Mouse (Mus musculus): ENCODE results near the gene Hpn.

Gene Hpn

DNA sequence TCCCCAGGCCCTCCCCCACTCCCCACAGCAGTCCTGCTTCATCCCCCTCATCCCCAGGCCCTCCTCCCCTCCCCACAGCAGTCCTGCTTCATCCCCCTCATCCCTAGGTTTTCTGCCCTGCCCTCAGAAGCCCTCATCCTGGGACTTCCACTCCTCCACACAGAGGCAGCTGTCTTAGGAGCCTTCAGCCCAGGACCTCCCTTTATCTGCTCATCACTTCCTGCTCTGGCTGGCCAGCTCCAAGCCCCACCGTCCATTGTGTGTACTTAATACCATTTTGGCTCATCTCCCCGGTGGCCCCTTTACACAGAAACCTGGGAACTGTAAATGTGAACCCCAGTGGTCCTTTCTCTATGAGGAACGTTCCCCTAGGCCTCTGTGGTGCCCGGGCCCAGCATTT is 3.1 kb downstream of the Hpn start:
- in situ Hi-C loops (cut with MboI, MseI), result no loop called here

DNA sequence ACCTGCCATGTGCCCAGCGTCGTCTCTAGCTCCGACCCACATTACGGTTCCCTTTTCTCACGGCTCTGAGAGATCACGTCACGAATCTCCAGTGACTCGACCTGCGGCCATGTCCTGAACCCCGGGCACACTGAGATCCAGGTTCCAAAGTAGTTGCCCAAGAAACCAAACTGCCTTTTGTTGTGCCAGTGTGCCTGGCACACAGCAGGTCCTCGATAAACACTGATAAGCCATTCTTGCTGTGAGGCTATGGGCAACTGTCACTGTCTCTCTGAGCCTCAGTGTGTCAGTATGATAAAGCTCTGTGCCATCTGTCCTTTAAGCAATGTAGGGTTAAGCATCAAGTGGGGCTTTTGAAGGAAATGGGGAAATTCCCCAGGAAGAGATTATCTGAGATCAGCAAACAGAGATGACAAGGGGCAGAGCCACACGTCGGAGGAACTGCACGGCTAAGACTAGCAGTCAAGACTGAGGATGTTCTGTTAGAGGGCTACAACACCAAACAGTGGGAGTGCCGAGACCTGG is 4.2 kb downstream of the Hpn start:
- in situ Hi-C loops (cut with MboI, MseI), result no loop called here

- in situ Hi-C loops (cut with MboI, MseI), result no loop called here
Observed at GRCm38 (mm10) chr7:31109796-31110195, 5.3 kb downstream of the Hpn start.

- in situ Hi-C loops (cut with MboI, MseI), result no loop called here
Observed at GRCm38 (mm10) chr7:31109091-31109490, 6.0 kb downstream of the Hpn start.

DNA sequence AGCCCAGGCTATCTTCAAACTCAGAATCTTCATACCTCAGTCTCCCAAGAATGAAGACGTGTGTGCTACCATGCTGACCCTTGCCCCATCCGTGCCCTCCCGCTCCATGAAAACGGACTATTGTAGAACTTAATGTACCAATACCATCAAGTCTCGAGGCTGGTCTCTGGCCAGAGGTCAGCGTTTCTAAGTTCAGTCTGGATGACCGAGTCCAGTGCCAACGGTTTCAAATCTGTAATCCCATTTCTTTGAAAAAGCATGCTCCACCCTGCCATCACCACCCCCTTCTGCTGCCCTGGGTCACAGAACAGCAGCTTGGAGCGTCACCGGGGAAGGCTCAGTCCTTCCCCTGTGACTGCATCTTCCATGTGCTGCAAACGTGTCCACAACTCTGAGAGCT is 7.3 kb downstream of the Hpn start:
- in situ Hi-C loops (cut with MboI, MseI), result no loop called here

DNA sequence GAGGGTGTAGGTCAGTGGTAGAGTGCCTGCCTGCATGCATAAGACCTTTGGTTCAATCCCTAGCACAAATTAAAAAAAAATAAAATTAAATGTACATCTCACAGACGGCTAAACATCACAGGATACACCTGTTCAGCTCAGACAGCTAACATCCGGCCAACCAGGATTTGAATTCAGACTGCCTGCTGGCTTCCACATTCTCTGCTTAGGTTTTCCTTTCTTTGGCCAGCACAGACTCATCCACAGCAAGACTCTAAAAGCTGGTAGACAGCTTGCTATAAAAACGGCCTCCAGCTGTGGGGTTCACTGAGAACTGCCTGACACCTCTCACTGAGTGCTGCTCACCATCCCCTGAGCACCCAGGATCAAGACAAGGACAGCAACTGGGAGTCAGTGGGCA is 8.9 kb downstream of the Hpn start:
- in situ Hi-C loops (cut with MboI, MseI), result no loop called here

- in situ Hi-C loops (cut with MboI, MseI), result no loop called here
Observed at GRCm38 (mm10) chr7:31105061-31105768, 9.9 kb downstream of the Hpn start.

DNA sequence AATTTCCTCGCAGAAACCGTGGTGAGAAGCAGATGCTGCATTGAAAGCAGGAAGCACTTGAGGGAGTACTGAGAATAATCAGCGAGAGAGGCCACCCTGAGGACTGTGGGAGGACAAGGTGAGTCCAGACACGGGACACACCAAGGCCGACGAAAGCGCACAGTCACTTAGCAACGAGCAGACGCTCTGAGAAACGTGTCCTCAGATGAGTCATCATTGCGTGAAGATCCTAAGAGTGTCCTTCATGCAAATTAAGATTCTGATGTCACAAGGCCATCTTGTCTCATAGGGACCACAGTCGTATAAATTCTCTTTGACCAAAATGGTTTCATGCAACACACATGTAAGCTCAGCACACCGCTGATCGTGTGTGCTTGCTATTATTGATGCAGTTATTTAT is 14.3 kb downstream of the Hpn start:
- in situ Hi-C loops (cut with MboI, MseI), result no loop called here

- in situ Hi-C loops (cut with MboI, MseI), result loop anchor here (5.0 kb wide), 1 partner anchor 107 kb away; no protein-coding TSS in a partner anchor
Observed at GRCm38 (mm10) chr7:31099612-31099982, 15.5 kb downstream of the Hpn start.

GRCm38 (mm10) chr7:31098697-31099611 is 16.1 kb downstream of the Hpn start:
- in situ Hi-C loops (cut with MboI, MseI), result loop anchor here (5.0 kb wide), 1 partner anchor 107 kb away; no protein-coding TSS in a partner anchor

- in situ Hi-C loops (cut with MboI, MseI), result loop anchor here (5.0 kb wide), 1 partner anchor 105 kb away; no protein-coding TSS in a partner anchor
Observed at GRCm38 (mm10) chr7:31097583-31098248, 17.4 kb downstream of the Hpn start.

- in situ Hi-C loops (cut with MboI, MseI), result loop anchor here (5.0 kb wide), 1 partner anchor 105 kb away; no protein-coding TSS in a partner anchor
Observed at GRCm38 (mm10) chr7:31096892-31097564, 18.1 kb downstream of the Hpn start.

GRCm38 (mm10) chr7:31094774-31095501 is 20.2 kb downstream of the Hpn start:
- in situ Hi-C loops (cut with MboI, MseI), result loop anchor here (5.0 kb wide), 1 partner anchor 103 kb away; no protein-coding TSS in a partner anchor

DNA sequence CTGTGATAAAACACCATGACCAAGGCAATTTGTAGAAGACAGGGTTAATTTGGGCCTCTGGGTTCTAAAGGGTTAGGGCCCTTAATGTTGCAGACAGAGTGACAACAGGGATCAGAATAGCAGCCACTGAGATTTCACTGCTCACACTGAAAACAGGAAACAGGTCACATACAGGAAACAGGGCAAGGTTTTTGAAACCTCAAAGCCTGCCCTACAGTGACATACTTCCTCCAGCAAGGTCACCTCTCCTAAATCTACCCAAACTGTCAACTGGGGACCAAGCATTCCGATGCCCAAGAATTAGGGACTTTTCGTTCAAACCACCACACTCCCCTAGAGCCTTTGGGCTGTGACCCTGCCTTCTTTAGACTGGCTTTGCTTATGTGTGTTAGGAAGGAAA is 25.4 kb downstream of the Hpn start:
- in situ Hi-C loops (cut with MboI, MseI), result no loop called here

DNA sequence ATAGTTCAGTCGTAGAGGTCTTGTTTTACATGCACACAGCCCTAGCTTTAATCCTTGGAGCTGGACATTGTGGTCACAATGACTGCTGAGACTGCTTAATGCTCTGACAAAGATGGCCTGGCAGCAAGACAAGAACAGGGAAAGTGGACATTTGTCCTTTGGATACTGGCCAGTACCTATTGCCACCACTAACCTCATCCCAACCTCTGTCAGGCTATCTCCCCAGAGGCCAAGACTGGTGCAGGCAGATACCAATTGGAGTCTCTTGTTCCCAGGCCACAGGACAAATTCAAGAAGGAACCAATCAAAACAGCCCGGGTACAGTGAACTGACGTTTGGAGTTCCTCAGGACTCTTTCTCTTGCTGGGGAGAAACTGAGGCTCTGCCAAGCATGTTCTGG is 26.9 kb downstream of the Hpn start:
- in situ Hi-C loops (cut with MboI, MseI), result no loop called here

- in situ Hi-C loops (cut with MboI, MseI), result no loop called here
Observed at GRCm38 (mm10) chr7:31087262-31087661, 27.8 kb downstream of the Hpn start.

DNA sequence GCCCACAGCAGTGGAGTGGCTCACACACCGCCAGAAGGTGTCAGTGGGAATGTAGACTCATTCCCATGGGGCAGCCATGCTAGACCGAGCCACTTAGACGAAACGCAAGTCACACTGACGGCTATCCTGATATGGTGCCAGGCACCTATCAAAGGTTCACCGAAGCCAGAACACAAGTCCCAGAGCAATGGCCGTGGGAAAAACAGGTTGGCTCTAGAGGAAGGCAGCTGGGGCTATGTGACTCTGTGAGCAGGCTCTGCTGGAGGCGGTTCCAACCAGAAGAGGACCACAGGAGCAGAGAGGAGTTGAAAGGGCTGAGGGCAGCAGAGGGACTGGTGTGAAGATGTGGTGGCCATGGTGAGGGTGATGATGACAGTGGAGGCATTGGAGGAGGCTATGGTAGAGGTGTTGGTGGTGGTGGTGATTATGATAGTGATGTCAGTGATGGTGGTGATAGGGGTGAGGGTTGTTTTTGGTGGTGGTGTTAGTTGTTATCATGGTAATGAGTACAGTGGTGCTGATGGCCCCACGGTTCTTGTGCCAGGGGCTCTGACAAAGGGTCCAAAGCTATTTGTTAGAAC is 28.8 kb downstream of the Hpn start:
- in situ Hi-C loops (cut with MboI, MseI), result no loop called here

DNA sequence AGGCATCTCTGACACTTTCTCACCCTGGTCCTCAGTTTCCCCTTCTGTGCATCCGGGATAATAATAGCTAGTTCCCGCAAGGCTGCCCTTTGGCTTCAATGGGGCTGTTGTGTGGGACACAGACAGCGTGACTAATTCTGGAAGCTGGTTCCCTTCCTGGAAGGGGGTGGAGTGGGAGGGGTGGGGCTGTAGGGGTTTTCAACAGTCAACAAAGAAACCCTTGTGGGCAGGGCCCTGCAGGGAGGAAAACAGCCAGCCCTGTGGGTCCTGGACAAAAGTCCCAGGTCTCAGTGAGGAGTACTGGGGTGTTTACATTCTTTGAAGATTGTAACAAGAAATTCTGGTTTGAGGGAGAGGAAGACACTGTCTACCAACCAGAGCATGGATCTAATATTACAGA is 29.9 kb downstream of the Hpn start:
- in situ Hi-C loops (cut with MboI, MseI), result no loop called here

DNA sequence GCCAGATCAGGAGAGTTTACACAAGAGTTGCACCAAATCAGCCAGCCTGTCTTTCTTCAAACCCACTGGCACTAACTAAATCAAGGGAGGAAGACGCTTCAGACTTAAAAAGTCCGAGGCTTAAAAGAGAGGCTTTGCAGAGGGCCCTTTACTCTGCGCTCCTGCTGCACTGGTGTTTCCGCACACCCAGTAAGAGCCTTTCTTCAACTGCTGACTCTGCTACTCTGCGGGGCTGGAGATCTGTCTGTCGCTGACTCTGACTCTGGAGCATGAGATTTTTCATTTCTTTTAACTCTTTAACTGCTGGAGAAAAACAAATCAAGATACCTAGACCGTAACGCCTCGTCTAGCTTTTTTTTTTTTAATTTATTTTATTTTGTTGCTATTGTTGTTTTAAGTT is 30.9 kb downstream of the Hpn start:
- in situ Hi-C loops (cut with MboI, MseI), result no loop called here
